Mouse (Mus musculus): ENCODE results near the gene Cfap74. TPM values are rescaled to one million over a fixed set of nuclear protein-coding genes. Genes with fewer than 3 reads are reported as not detected.

The Cfap74 gene
- under 1 TPM; 0.25 to 0.33 TPM for total RNA-seq (2021)

GRCm38 (mm10) chr4:155409058-155409776 is at the start of gene Cfap74:
Gene Cfap74, plus strand, starts transcription at chr4:155409190.
- peak; percentile 75 for DNase-seq

GRCm38 (mm10) chr4:155359560-155360464 is 49.2 kb upstream of the Cfap74 start:
- DNase-seq: no peak

GRCm38 (mm10) chr4:155360856-155361255 is 48.1 kb upstream of the Cfap74 start:
- no peak for DNase-seq

GRCm38 (mm10) chr4:155361303-155361791 is 47.6 kb upstream of the Cfap74 start, which contains the start of gene Prkcz:
Gene Prkcz, minus strand, starts transcription at chr4:155361361.
- peak; percentile 75 for DNase-seq

- DNase-seq: no peak
Observed at GRCm38 (mm10) chr4:155362443-155362842, 46.5 kb upstream of the Cfap74 start.

GRCm38 (mm10) chr4:155366784-155367183 is 42.2 kb upstream of the Cfap74 start:
- DNase-seq: no peak

- no peak for DNase-seq
Observed at GRCm38 (mm10) chr4:155367739-155368138, 41.3 kb upstream of the Cfap74 start.

GRCm38 (mm10) chr4:155368684-155369083 is 40.3 kb upstream of the Cfap74 start:
- peak; percentile 82 for DNase-seq

- peak; percentile 11 for DNase-seq
Observed at GRCm38 (mm10) chr4:155370737-155371715, 38.0 kb upstream of the Cfap74 start.

GRCm38 (mm10) chr4:155371797-155372735 is 36.9 kb upstream of the Cfap74 start:
- no peak for DNase-seq

GRCm38 (mm10) chr4:155381974-155382373 is 27.0 kb upstream of the Cfap74 start:
- no peak for DNase-seq

GRCm38 (mm10) chr4:155382752-155383151 is 26.2 kb upstream of the Cfap74 start:
- no peak for DNase-seq

GRCm38 (mm10) chr4:155383326-155383725 is 25.7 kb upstream of the Cfap74 start:
- no peak for DNase-seq

GRCm38 (mm10) chr4:155387166-155387565 is 21.8 kb upstream of the Cfap74 start:
- DNase-seq: no peak

GRCm38 (mm10) chr4:155395471-155395870 is 13.5 kb upstream of the Cfap74 start:
- DNase-seq: no peak

GRCm38 (mm10) chr4:155396751-155397150 is 12.2 kb upstream of the Cfap74 start:
- DNase-seq: no peak

GRCm38 (mm10) chr4:155397511-155398221 is 11.3 kb upstream of the Cfap74 start, which contains the start of gene Gabrd:
Gene Gabrd, minus strand, starts transcription at chr4:155398112.
- DNase-seq: peak; percentile 82

GRCm38 (mm10) chr4:155398222-155398540 is 10.8 kb upstream of the Cfap74 start:
- no peak for DNase-seq

GRCm38 (mm10) chr4:155401121-155401520 is 7.9 kb upstream of the Cfap74 start:
- DNase-seq: no peak

- DNase-seq: no peak
Observed at GRCm38 (mm10) chr4:155402489-155402888, 6.5 kb upstream of the Cfap74 start.

Measured in heart, postnatal 4 days (tissue).